Mouse (Mus musculus): ENCODE data around the gene Gm15013. TPM values are rescaled to one million over a fixed set of nuclear protein-coding genes. Genes with fewer than 3 reads are reported as not detected.

Gm15013 gene
- polyA plus RNA-seq, 1 experiment from 2014 or later, result not detected

Other genes starting within 250 kb of the Gm15013 start
- gene D330045A20Rik, start 234.1 kb downstream of the Gm15013 start, polyA plus RNA-seq (2015; fragmentation: Nextera tagmentation; extraction: Ambion mirVana), result 1.1 and 1.3 TPM in 2 replicates
- 4.9 and 5.0 TPM in 2 replicates for gene Rnf128, start 151.2 kb downstream of the Gm15013 start, polyA plus RNA-seq (2015; fragmentation: Nextera tagmentation; extraction: Ambion mirVana)
- 0.44 and 0.76 TPM in 2 replicates for gene Tbc1d8b, start 29.5 kb downstream of the Gm15013 start, polyA plus RNA-seq (2015; fragmentation: Nextera tagmentation; extraction: Ambion mirVana)
- 0.34 TPM in 1 of 2 replicates, not detected in the other for gene Ripply1, start 67.9 kb upstream of the Gm15013 start, polyA plus RNA-seq (2015; fragmentation: Nextera tagmentation; extraction: Ambion mirVana)
- 1.5 and 1.9 TPM in 2 replicates for gene Cldn2, start 86.3 kb upstream of the Gm15013 start, polyA plus RNA-seq (2015; fragmentation: Nextera tagmentation; extraction: Ambion mirVana)
- gene Morc4, start 157.2 kb upstream of the Gm15013 start, polyA plus RNA-seq (2015; fragmentation: Nextera tagmentation; extraction: Ambion mirVana), result 2.4 and 3.9 TPM in 2 replicates